Mouse (Mus musculus) brain, embryonic 14.5 days (tissue): ENCODE measurements at regions not wholly inside any gene's neighbourhood (a gene's known extent, or its start where the extent isn't known, plus 50 kb on each side); places are given as distances from the start of the nearest gene placed in this dataset.

Source experiments
- DNase-seq: peaks from one replicate; pipeline ENCODE4 v3.0.0-alpha.2; 2011; ENCODE audit warnings: low read depth
- CTCF ChIP-seq: fragments of 200-500 bp; IDR thresholded peaks from 2 replicates; pipeline ENCODE4 v1.5.1; 2012; ENCODE audit warnings: inconsistent platforms, mild to moderate bottlenecking, moderate library complexity, borderline replicate concordance; ENCODE audit not compliant: insufficient read depth, insufficient read length; ENCODE audit errors: extremely low read depth
- POLR2A ChIP-seq: fragments of 200-500 bp; IDR thresholded peaks from 2 replicates; pipeline ENCODE4 v1.6.1; 2012; ENCODE audit warnings: mild to moderate bottlenecking, inconsistent platforms, borderline replicate concordance; ENCODE audit not compliant: poor library complexity, insufficient read depth, insufficient read length, severe bottlenecking; ENCODE audit errors: extremely low read depth

DNA sequence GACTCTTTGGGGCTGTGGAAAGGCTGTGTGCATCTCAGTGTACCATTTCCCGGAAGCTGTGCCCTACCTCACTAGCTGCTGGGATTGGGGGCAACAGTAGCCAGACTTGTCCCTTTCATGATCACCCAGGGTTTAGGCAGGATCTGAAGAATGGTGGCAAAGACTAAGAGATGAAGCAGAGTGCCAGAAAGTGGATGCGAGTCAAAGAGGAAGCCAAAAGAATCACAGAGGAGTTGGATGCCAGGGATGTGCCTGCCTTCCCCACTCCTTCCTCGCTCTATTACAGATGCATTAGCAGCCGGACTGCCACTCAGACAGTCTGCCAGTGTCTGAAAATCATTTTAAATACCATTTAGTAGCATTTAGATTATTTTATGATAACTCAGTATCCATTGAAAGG is 271.5 kb upstream of the Slc24a2 start:
- TF ChIP-seq CTCF (no peak), POLR2A (no peak)

DNA sequence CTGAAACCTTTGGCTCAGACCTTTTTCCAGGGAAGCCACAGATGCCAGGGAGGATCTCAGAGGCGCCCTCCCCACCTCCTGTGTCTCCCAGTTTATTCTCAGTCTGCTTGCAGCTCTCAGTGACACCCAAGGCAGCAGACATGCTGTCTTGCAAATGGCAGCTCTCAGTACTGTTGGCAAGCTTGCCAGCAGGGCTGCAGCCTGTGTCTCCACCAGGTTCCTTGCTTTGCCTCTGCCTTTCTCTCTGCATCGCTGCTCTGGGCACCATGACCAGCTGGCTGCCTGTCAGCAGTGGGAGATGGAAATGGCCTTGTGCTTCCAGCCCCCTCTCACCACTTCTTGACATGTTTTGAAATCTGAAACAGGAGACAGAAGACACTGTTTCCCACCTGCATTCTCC is 270.2 kb upstream of the Slc24a2 start:
- TF ChIP-seq POLR2A (no peak), CTCF (no peak)
- peak; percentile 92 for DNase-seq

More for the DNA sequence above, 271.5 kb upstream of the Slc24a2 start:
- DNase-seq = peak; percentile 44

DNA sequence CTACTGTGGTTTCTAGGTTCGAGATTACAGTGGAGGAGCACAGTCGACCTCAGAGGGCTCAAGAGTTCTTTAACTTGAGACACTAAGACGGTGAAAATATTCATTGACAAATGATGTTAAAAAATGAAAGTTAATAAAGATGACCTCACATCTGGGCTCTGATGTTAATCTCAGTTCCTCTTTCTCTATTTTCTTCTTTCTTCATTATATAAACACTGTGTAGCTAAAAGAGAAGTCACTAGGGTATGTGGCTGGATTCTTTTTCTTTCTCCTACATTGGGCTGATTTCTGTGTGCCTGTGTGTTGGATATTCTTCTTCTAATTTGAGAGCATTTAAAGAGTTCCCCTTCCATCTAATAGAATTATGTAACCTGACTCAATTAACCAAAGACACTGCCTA is 257.5 kb upstream of the Slc24a2 start:
- DNase-seq = no peak
- TF ChIP-seq CTCF = no peak
- no peak for TF ChIP-seq POLR2A

DNA sequence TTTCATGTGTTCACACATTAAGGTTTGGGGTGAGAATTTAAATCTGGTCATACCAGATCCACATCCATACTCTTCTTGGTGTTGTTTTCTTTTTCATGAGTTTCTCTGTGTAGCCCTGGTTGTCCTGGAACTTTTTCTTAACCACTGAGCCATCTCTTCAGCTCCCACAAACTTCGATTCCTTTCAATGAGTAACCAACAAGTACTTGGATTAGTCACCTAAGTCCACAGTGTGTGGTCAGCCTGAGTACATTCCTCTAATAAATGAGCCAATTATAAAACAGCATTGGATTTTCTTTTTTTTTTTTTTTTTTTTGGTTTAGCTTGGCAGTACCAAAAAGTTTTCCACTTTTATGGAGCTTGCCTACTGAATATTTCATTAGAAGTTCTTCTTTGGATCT is 245.3 kb upstream of the Slc24a2 start:
- TF ChIP-seq CTCF = no peak
- no peak for TF ChIP-seq POLR2A
- DNase-seq = no peak

- DNase-seq = peak; percentile 51
- TF ChIP-seq POLR2A = no peak
- no peak for TF ChIP-seq CTCF
Observed at GRCm38 (mm10) chr4:87473331-87474039, 243.2 kb upstream of the Slc24a2 start.

DNA sequence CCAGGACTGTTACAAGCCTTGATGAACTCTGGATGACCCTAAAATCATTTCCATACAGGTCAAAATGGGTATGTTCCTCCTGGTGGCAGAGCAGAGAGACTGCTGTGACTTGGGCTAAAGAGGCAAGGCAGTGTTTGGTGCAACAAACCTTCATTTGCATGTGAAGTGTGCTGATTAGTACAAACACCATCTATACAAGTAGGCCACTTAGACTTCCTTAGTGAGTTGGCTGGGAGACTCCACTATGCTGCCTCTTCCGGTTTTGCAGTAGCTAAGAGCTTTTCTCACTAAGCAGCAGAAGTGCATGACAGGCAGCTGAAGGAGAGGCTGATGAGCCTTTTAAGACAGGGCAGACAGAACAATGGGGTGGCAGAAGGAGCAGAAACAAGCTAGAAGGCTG is 242.5 kb upstream of the Slc24a2 start:
- TF ChIP-seq POLR2A (no peak), CTCF (no peak)
- peak; percentile 69 for DNase-seq

- TF ChIP-seq CTCF (no peak), POLR2A (no peak)
- DNase-seq = peak; percentile 50
Observed at GRCm38 (mm10) chr4:87471385-87471784, 241.1 kb upstream of the Slc24a2 start.

- DNase-seq = no peak
- no peak for TF ChIP-seq CTCF
- TF ChIP-seq POLR2A = no peak
Observed at GRCm38 (mm10) chr4:87467600-87467999, 237.3 kb upstream of the Slc24a2 start.

DNA sequence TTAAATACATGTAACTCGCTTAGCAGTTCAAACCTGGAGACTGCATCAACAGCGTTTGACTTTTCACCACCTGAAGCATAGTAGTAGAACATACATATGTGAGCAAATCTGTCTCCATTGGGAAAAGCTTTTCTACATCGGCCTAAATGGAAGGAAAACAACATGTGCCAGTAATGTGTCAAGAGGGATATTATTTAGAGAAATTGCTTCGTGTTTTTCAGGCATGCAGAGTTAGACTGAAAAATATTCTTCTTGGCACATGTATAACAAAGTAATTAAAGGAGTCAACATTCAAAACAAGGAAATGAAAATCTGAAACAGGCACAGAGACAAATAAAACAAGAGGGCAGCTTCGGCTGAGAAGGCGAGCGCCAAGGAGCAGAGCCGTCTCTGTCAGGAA is 236.7 kb upstream of the Slc24a2 start:
- peak; percentile 56 for DNase-seq
- TF ChIP-seq POLR2A (no peak), CTCF (no peak)

GRCm38 (mm10) chr4:87461181-87461912 is 231.1 kb upstream of the Slc24a2 start:
- TF ChIP-seq CTCF (no peak), POLR2A (no peak)
- peak; percentile 98 for DNase-seq

DNA sequence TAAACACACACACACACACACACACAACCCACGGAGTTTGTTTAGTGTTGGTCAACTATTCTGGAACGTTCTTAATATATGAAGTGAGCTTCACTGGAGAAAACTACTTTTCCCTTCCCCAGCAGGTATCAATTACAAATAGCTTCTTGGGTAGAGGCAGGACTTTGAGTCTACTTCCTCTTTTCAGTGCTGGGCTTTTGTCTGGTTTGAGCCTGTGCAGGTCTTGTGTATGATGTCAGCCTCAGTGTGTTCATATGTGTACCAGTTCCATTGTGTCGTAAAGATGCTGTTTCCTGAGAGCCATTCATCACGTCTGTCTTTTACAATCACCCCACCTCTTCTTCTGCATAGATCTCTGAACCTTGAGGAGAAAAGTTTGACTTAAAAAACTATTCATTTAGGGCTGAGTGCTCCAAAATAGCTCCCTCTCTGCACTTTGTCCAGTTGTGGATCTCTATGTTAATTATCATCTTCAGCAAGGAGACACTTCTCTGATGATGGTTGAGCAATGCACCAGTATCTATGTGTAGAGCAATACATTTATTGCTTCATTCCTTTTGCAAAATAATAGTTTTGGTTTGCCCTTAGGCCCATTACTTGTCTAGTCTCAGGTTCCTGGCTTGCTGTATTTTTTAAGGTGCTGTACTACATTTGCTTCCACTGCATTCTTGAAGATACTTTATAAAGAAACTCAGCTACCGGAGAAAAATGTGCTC is 225.7 kb upstream of the Slc24a2 start:
- DNase-seq = no peak
- TF ChIP-seq CTCF = no peak
- no peak for TF ChIP-seq POLR2A
